Mouse (Mus musculus) bone marrow macrophage, adult 2 months (primary cell): ENCODE results near the gene Arhgef7.

ENCODE experiments used
- CTCF ChIP-seq: IDR thresholded peaks from 2 replicates; pipeline ENCODE4 v1.5.1; 2012; ENCODE audit warnings: low read depth, mild to moderate bottlenecking, low read length, moderate library complexity
- POLR2A ChIP-seq: IDR thresholded peaks from 2 replicates; pipeline ENCODE4 v1.6.1; 2012; ENCODE audit warnings: mild to moderate bottlenecking, low read depth, low read length, borderline replicate concordance

DNA sequence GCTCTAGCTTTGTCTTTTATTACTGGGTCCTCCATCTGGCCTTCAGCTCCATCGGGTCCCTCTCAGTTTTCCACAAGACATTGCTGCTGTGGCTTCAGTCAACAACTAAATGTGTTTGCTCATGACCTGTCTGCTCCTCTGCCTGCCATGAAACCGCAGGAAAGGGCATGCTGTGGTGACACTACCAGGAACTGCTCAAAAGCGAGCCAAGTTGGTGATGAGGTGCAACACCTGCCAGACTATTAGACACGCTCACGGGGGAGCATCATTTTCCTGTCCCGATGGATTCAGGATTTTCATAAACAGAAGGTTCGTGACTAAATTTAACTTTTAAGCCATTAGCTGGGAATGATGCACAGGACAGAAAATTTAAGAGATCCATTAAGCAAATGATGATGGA is 43.0 kb upstream of the Arhgef7 start:
- TF ChIP-seq CTCF (no peak), POLR2A (no peak)
